Mouse (Mus musculus): ENCODE data around the gene Foxc1.

DNA sequence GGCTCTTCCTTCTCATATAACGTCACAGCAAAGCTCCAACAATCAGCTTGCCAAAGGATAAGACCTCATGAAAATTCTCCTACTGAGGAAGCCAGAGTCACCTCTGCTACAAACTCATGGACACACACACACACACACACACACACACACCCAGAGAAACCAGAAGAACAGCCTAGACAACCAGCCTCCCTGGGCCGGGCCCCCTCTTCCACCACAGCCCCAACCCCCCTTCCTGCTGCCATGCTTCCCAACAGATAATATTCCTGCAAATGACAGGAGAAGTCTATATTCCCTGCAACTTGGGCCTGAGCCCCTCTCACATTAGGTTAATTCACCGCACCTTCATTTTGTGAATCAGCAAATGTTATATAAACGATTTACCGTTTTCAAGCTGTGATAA, 13.3 kb upstream of the Foxc1 start:
- TF ChIP-seq CTCF (conservative IDR thresholded peaks at IDR 0.05; ENCODE audit: insufficient read depth, insufficient read length, low read depth, low read length) = no peak
- TF ChIP-seq POLR2A (IDR thresholded peaks at IDR 0.05; ENCODE audit: low read depth, low read length) = no peak

Measured in kidney, adult 2 months (tissue).